Mouse (Mus musculus) cerebellum, adult 2 months (tissue): ENCODE measurements at regions not wholly inside any gene's neighbourhood (a gene's known extent, or its start where the extent isn't known, plus 50 kb on each side); places are given as distances from the start of the nearest gene placed in this dataset.

Source experiments
- CTCF ChIP-seq: fragments of 200-500 bp; IDR thresholded peaks from 2 replicates; pipeline ENCODE4 v1.5.1; 2011; ENCODE audit warnings: low read depth, mild to moderate bottlenecking, control low read depth, low read length, moderate library complexity, borderline replicate concordance; ENCODE audit not compliant: insufficient read depth
- POLR2A ChIP-seq: fragments of 200-500 bp; IDR thresholded peaks from 2 replicates; pipeline ENCODE4 v1.6.1; 2011; ENCODE audit warnings: low read length, control low read depth, borderline replicate concordance; ENCODE audit not compliant: insufficient read depth

DNA sequence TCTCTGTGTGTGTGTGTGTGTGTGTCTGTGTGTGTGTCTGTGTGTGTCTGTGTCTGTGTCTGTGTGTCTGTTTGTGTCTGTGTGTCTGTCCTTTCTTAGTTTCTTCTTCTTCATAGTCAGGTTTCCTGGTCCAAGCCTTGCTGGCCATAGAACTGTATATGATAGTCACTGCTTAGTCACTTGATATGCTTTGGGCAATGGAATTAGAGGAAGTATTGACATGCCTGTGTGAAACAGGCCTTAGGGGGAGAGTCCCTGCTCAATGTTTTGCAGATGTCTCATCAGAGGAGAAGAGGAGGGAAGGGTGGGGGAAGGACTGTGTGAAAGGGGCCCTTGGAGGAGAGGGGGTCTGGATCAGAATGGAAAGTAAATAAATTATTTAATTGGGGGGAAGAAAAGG lies 374.4 kb upstream of the Clnk start:
- TF ChIP-seq CTCF (no peak), POLR2A (no peak)
